Mouse (Mus musculus): Measurements from ENCODE around the gene Chst15.

GRCm38 (mm10) chr7:132281753-132282152 is 35.3 kb downstream of the Chst15 start:
- TF ChIP-seq CTCF (IDR thresholded peaks at IDR 0.05) (no peak), EP300 (IDR thresholded peaks at IDR 0.05) (no peak)
